Mouse (Mus musculus): ENCODE measurements around the gene Wnt1. TPM values are rescaled to one million over a fixed set of nuclear protein-coding genes. Genes with fewer than 3 reads are reported as not detected.

Wnt1 gene
- total RNA-seq, 2 experiments from 2014 or later = not detected

- no peak for DNase-seq
These were observed 11.4 kb upstream of the Wnt1 start for GRCm38 (mm10) chr15:98778191-98778770.

- no peak for DNase-seq
These were observed 10.9 kb upstream of the Wnt1 start for GRCm38 (mm10) chr15:98778806-98779205.

GRCm38 (mm10) chr15:98780075-98780474, 9.6 kb upstream of the Wnt1 start:
- DNase-seq = no peak

- DNase-seq = no peak
These were observed 9.1 kb upstream of the Wnt1 start for GRCm38 (mm10) chr15:98780573-98780972.

- no peak for DNase-seq
These were observed 8.5 kb upstream of the Wnt1 start for GRCm38 (mm10) chr15:98781166-98781565.

- DNase-seq = no peak
These were observed 3.9 kb upstream of the Wnt1 start for GRCm38 (mm10) chr15:98785744-98786143.

- DNase-seq = no peak
These were observed 1.7 kb upstream of the Wnt1 start for GRCm38 (mm10) chr15:98787930-98788329.

GRCm38 (mm10) chr15:98788972-98789660, 541 bp upstream of the Wnt1 start:
- no peak for DNase-seq

GRCm38 (mm10) chr15:98790761-98791160, 1.1 kb downstream of the Wnt1 start:
- DNase-seq = peak; percentile 20

GRCm38 (mm10) chr15:98791221-98791620, 1.6 kb downstream of the Wnt1 start:
- no peak for DNase-seq

GRCm38 (mm10) chr15:98791771-98792170, 2.1 kb downstream of the Wnt1 start:
- peak; percentile 18 for DNase-seq

- no peak for DNase-seq
These were observed 2.8 kb downstream of the Wnt1 start for GRCm38 (mm10) chr15:98792233-98793020.

GRCm38 (mm10) chr15:98793141-98793698, 3.6 kb downstream of the Wnt1 start:
- no peak for DNase-seq

- DNase-seq = no peak
These were observed 7.3 kb downstream of the Wnt1 start for GRCm38 (mm10) chr15:98796803-98797595.

GRCm38 (mm10) chr15:98797835-98798492, 8.3 kb downstream of the Wnt1 start:
- DNase-seq = no peak

- DNase-seq = no peak
These were observed 9.2 kb downstream of the Wnt1 start for GRCm38 (mm10) chr15:98798903-98799302.

- DNase-seq = peak; percentile 90
These were observed 9.7 kb downstream of the Wnt1 start for GRCm38 (mm10) chr15:98799396-98799795.

- DNase-seq = no peak
These were observed 13.3 kb downstream of the Wnt1 start for GRCm38 (mm10) chr15:98802926-98803325.

GRCm38 (mm10) chr15:98804054-98804453, 14.4 kb downstream of the Wnt1 start:
- DNase-seq = peak; percentile 89

GRCm38 (mm10) chr15:98805324-98806040, 15.8 kb downstream of the Wnt1 start:
- DNase-seq = peak; percentile 76

Measured in gastrocnemius, postnatal 10 days (tissue).